Mouse (Mus musculus) brain, embryonic 18.5 days (tissue): ENCODE measurements around the gene Foxn4.

Experiments used
- DNase-seq: peaks from one replicate; pipeline ENCODE4 v3.0.0-alpha.2; 2012; ENCODE audit warnings: low read depth, low spot score

Gene Foxn4

GRCm38 (mm10) chr5:114279382-114280143 is 6.0 kb upstream of the Foxn4 start:
- no peak for DNase-seq

GRCm38 (mm10) chr5:114275991-114276390 is 2.4 kb upstream of the Foxn4 start:
- no peak for DNase-seq

GRCm38 (mm10) chr5:114275339-114275738 is 1.7 kb upstream of the Foxn4 start:
- no peak for DNase-seq

- DNase-seq = no peak
Observed at GRCm38 (mm10) chr5:114269984-114270383, 3.6 kb downstream of the Foxn4 start.

- DNase-seq = no peak
Observed at GRCm38 (mm10) chr5:114269499-114269898, 4.1 kb downstream of the Foxn4 start.

GRCm38 (mm10) chr5:114268646-114269045 is 5.0 kb downstream of the Foxn4 start:
- DNase-seq = no peak

- no peak for DNase-seq
Observed at GRCm38 (mm10) chr5:114264791-114265190, 8.8 kb downstream of the Foxn4 start.

GRCm38 (mm10) chr5:114264030-114264459 is 9.6 kb downstream of the Foxn4 start:
- no peak for DNase-seq

GRCm38 (mm10) chr5:114261494-114261893 is 12.1 kb downstream of the Foxn4 start:
- DNase-seq = no peak

GRCm38 (mm10) chr5:114259495-114259894 is 14.1 kb downstream of the Foxn4 start:
- no peak for DNase-seq

GRCm38 (mm10) chr5:114248174-114248589 is 25.4 kb downstream of the Foxn4 start:
- peak; percentile 56 for DNase-seq

- DNase-seq = no peak
Observed at GRCm38 (mm10) chr5:114246465-114246864, 27.1 kb downstream of the Foxn4 start.

- DNase-seq = no peak
Observed at GRCm38 (mm10) chr5:114239737-114240136, 33.9 kb downstream of the Foxn4 start.

- no peak for DNase-seq
Observed at GRCm38 (mm10) chr5:114238924-114239323, 34.7 kb downstream of the Foxn4 start.

GRCm38 (mm10) chr5:114228901-114229300 is 44.7 kb downstream of the Foxn4 start:
- no peak for DNase-seq

GRCm38 (mm10) chr5:114226051-114226450 is 47.6 kb downstream of the Foxn4 start:
- DNase-seq = no peak

- DNase-seq = no peak
Observed at GRCm38 (mm10) chr5:114218771-114219170, 54.8 kb downstream of the Foxn4 start.

GRCm38 (mm10) chr5:114213183-114213582 is 60.4 kb downstream of the Foxn4 start:
- no peak for DNase-seq

- DNase-seq = no peak
Observed at GRCm38 (mm10) chr5:114206158-114206557, 67.4 kb downstream of the Foxn4 start.
